Mouse (Mus musculus): Measurements from ENCODE around the gene Irx2.

- TF ChIP-seq POLR2A (IDR thresholded peaks at IDR 0.05; ENCODE audit: borderline replicate concordance, control insufficient read depth, low read depth, low read length) (no peak), CTCF (IDR thresholded peaks at IDR 0.05; ENCODE audit: control insufficient read depth, insufficient read depth, low read length) (no peak)
Measured at GRCm38 (mm10) chr13:72610277-72610676, 18.3 kb upstream of the Irx2 start.

Measured in bone marrow, adult 2 months (tissue).